In the genomic region with DNA sequence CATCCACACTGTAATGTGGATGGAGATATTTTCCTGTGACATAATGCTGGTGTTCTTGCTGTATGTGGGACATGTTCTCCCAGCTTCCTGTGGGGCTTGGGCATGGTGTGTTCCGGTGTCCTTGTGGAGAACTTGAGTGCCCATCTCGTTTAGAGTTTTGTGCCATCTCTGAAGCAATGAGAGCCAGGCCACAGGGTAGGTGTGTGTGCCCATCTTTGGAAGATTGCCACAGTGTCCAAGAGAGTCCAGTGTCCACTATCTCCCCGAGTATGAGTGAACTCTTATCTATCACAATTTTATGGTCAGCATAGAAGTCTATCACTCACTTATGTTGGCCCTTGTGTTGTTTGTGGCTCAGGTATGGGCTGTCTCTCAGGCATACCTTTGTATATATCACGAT, we compare ENCODE assay signal across 16 mouse cellular contexts. TPM values are rescaled to one million over a fixed set of nuclear protein-coding genes. Genes with fewer than 3 reads are reported as not detected.
"Had no signal": no experiment of that assay in that cellular context is flagged by ENCODE, and none has a peak within 500 bp of the region (broad histone marks: within the 10 kb centered on the region; RNA-seq: fewer than 3 reads in every experiment).

No protein-coding gene starts in this region.

- H3K4me1 ChIP-seq: neural tube, embryonic 13.5 days; neural tube, embryonic 15.5 days; stomach, embryonic 15.5 days had no signal

- H3K9ac ChIP-seq: neural tube, embryonic 13.5 days; neural tube, embryonic 15.5 days; stomach, embryonic 15.5 days had no signal

- DNase-seq: retina, postnatal 1 day; right cerebral cortex, adult 18-20 months; right cerebral cortex, postnatal 14 days; right cerebral cortex, postnatal 25 days; right cerebral cortex, postnatal 4 days; spleen, adult 18-20 months; thymus, adult 2 months; thymus, postnatal 14 days; thymus, postnatal 25 days; thymus, postnatal 36 days; thymus, postnatal 4 days had no signal

- H3K27ac ChIP-seq: neural tube, embryonic 13.5 days; neural tube, embryonic 15.5 days; stomach, embryonic 15.5 days; stomach, postnatal 0 days had no signal

- H3K36me3 ChIP-seq: neural tube, embryonic 13.5 days; neural tube, embryonic 15.5 days; stomach, embryonic 15.5 days had no signal

- H3K27me3 ChIP-seq: neural tube, embryonic 13.5 days; neural tube, embryonic 15.5 days; stomach, embryonic 15.5 days had no signal

- H3K9me3 ChIP-seq: neural tube, embryonic 13.5 days; neural tube, embryonic 15.5 days; stomach, embryonic 15.5 days had no signal

- H3K4me2 ChIP-seq: neural tube, embryonic 13.5 days; neural tube, embryonic 15.5 days; stomach, embryonic 15.5 days had no signal

- H3K4me3 ChIP-seq: neural tube, embryonic 13.5 days; neural tube, embryonic 15.5 days; stomach, embryonic 15.5 days had no signal

RNA-seq across cellular contexts. Expression of gene Itgb2l, which starts 47.9 kb away (rescaled TPM):
- polyA plus RNA-seq: neural tube, embryonic 13.5 days; testis, adult 2 months had no signal
